Mouse (Mus musculus) MEL-GATA-1-ER (cell line): ENCODE data around the gene Pithd1.

Experiments used
- DNase-seq: peaks from one replicate; pipeline ENCODE4 v3.0.0-alpha.2; 2012; ENCODE audit warnings: low read depth; ENCODE audit errors: extremely low read depth

Pithd1 gene

DNA sequence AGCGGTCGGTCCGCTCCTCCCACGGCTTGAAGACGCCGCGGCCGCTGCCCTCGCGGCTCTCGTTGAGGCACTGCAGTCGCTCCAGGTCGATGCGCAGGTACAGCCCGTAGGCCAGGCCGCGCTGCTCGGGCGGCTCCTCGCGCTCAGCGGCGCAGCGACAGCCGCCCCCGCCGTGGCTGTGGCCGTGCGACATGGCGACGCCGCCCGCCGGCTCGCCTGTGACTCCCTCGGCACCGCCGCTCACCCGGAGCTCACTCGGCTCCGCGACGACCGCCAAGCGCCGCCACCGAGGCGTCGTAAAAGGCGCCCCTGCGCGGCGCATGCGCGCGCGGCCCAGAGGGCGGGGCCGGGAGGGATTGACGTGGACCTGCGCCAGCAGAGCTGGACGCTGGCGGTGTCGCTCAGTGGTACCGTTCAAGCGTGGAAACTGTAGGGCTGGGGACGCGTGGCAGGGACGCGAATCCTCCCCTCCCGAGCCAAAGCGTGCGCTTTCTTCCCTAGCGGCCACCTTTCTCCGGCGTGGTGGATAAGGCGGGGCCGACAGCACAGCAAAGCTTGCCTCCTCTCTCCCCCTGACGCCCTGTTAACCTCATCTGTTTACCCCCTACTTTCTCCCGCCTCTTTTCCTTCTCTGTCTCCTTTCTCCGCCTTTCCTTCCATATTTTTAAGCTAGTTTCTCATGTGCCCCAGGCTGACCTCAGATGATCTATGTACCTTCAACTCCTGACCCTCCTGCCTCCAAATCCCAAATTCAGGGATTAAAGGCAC, at the start of gene Pithd1:
Pithd1 (minus strand) TSS at position 322 of the 768 bp plus-strand sequence.
- DNase-seq: peak; percentile 72

DNA sequence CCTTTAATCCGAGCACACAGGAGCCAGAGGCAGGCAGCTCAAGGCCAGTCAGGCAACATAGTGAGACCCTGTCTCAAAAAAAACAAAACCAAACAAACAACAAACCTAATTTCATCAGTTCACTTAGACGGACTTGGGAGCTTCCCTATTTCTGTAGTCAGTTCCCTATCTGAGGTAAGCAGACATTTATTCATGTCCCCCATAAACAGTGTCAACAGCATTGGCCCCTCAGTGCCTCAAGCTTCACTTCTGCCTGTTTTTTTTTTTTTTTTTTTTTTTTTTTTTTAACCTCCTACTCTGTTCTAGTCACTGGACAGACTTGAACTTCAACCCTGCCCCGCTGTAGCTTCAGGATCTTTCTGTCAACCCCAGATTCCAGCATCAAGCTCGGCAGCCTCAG, 48.0 kb upstream of the Pithd1 start:
- peak; percentile 91 for DNase-seq

DNA sequence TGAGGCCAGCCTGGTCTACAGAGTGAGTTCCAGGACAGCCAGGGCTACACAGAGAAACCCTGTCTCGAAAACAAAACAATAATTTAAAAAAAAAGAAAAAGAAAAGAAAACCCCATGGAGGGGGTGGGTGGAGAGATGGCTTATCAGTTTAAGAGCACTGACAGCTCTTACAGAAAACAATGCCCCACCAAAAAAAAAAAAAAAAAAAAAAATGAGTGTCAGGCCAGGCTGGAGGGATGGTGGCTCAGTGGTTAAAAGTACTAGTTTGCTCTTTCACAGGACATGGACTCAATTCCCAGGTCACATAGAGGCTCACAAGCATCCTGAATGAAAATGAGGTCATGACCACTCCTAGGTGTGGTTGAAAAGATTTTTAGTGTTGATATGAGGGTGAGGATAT, 46.2 kb upstream of the Pithd1 start:
- no peak for DNase-seq

DNA sequence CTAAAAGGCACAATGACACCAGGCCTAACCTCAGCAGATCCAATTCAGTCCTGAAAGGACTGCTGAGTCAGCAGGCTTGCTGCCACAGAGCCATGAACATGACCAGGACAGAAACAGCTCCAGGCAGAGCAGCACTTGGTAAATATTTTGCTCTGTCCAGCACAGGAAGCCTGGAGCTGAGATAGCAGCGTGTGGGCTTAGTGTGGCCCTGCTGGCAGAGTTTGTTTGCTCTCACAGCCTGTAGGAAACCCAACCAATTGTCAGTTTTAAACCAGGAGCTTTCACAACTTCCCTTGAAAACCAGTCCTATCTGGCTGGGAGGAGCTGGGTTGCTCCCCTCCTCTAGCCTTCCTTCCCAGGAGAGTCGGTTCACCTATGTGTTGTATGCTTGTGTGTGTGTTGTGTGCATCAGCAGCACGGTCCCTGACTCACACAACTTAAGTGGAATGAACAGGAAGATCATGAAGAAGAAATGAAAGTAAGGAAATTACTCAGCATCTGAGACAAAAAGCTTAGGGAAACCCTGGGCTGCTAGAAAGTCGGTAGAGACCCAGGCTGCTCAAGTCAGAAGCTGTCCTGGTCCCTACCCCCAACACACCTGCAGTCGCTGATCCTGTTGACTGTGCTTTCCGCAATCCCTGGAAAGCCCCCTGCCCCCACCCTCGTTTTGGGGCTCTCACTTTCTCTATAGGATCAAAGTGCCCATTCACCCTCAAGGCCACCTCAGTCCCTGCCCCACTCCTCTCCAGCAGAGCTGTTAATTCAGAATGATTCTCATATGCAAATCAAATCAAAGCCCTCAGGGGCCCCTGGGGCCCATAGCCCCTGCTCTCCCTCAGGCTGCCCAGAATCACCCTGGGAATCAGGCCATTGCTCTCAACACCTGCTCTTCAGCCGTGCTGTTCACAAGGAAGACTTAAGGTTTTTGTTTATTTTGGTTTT, 44.2 kb upstream of the Pithd1 start:
- DNase-seq: peak; percentile 80

DNA sequence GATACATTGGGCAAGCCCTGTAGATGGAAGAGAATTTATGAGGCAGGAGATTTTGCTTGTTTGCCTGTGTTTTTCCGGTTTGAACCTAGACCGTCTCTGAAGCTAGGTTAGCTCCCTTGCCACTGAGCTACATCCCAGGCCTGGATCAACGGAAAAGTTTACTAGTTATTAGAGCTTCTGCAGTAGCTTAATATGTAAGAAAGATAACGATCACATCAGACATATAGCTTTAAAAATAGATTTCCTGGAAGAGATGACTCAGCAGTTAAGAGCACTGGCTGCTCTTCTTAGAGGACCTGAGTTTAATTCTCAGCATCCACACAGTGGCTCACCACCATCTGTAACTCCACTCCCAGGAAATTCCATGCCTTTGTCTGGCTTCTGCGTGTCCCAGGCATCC, 41.6 kb upstream of the Pithd1 start:
- no peak for DNase-seq

DNA sequence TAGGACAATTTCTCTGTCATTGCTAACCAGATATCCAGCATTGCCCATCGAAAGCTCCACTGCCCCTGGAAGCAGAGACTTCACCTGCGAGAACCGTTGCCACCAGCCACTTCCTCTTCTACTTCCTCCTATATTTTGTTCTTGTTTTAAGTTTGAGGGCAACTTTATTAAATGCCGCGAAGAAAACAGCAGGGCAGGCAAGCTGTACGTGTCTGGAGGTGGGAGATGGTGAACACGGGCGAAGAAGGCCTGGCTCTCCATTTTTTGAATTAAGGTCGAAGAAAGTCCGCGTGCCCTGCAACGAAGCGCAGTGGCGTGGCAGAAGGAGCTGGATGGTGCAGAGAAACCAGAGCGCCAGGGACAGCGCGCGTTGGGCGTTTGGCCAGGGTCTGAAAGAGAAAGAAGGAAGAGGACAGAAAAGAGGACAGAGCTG, 41.1 kb upstream of the Pithd1 start:
- DNase-seq: peak; percentile 57

DNA sequence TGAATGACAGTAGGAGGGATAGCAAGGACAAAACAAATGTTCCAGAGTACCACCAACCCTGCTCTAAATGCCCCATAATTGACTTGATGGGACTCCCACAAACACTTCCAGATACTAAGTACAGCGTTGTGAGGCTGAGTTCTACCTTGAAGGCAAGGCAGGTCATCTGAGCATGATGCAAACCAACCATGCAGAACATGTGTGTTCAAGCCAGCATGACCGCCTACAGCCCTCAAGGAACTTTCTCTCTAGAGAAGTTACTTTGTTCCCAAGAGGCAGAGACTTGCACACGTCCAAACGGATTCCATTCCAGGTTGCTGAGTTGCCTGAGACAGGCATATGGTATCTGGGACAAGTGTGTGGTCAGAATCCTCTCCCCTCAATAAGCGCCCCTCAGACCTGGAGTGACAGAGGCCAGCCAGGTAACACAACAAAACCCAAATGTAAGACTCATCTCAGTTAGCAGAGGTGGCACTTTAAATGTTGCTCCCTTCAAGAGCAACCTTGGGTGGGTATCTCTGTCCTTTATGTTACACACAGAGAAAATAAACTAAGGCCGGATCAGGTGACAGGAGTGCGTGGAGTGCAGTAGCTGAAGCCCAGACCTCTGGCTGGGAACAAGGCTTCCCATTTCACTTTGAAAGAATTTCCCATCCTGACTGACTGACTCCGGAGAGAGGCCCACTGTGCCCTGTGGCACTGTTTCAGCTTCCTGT, 40.5 kb upstream of the Pithd1 start:
- DNase-seq: no peak

DNA sequence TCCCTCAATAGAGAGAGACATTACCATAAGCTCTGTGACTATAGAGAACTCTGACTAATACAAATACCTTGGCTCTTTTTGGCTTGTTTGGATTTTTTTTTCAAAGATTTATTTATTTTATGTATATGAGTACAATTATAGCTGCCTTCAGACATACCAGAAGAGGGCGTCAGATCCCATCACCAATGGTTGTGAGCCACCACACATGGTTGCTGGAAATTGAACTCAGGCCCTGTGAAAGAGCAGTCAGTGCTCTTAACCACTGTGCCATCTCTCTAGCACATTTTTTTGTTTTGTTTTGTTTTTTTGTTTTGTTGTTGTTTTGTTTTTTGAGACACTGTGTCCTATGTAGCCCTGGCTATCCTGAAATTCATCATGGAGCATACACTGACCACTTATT, 38.3 kb upstream of the Pithd1 start:
- no peak for DNase-seq

DNA sequence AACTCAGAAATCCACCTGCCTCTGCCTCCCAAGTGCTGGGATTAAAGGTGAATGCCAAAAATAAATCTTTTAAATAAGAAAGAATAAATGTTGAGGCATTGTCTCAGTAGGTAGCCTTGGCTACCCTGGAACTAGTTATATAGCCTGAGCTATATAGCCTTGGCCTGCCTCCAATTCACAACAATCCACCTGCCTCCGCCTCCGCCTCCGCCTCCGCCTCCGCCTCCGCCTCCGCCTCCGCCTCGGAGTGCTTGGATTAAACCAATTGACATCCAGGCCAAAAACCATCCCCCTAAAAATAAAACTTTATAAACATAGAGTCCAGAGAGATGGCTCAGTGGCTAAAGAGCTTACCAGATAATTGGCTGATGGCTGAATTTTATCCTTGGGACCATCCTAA, 35.9 kb upstream of the Pithd1 start:
- no peak for DNase-seq

DNA sequence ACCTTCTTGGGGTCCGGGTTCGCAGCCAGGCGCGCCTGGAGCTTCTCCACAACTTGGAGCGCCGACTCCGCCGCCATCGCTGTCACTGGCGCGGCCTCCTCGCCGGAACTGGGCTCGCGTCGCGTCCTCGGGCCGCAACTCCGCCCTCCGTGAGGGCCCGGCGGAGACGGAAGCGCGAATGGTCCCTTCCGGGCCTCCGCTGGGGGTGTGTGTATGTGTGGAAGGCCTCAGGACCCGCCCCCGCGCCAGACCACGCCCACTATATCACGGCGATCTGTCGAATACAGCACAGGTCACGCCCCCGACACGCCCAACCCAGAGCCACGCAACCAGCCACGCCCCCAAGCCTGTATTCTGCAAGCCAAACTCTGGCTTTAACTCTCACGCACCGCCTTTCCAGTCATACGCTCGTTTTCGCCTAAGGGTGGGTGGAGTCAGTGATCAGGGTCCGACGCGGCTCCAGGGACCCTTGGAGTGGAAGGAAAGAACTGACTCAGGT, 34.5 kb upstream of the Pithd1 start, which contains the start of gene Eloa:
Eloa (minus strand) TSS at position 215 of the 499 bp plus-strand sequence.
- DNase-seq: peak; percentile 95

DNA sequence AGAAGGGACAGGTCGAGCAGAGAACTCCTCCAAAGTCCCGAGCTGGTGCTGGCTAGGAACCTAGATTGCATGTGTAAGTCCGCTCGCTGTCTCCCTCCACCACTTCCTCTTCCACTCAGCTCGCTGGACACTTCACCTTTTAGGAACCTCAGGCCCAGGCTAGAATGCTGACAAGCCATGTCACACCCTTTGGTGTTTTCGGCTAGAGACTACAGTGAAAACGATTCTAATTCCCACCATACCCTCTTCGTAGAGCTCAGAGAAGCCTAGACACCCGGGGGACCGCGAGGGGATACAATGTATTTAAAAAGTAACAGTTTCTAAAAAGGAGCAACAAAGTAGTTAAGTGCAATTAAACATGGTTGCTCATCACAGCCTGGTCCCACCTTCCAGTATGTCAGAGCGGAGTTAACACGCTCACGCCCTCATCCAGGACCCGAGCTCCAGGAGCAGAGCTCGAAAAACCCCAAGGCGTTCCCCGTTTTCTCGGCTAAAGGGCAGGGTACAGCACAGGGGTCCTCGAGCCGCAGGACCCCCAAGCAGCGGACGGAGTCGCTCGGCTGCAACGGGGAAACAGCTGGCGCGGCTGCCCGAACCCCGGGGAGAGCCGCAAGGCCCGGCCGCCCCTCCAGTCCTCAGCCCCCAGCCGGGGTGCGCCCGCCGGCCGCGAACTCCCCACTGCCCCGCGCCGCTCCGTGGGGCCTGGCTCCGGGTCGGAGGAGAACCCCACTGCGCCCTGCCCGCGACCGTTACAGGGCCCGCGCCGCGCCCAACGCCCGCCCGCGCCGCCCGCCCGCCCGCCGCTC, 33.9 kb upstream of the Pithd1 start:
- DNase-seq: peak; percentile 74

DNA sequence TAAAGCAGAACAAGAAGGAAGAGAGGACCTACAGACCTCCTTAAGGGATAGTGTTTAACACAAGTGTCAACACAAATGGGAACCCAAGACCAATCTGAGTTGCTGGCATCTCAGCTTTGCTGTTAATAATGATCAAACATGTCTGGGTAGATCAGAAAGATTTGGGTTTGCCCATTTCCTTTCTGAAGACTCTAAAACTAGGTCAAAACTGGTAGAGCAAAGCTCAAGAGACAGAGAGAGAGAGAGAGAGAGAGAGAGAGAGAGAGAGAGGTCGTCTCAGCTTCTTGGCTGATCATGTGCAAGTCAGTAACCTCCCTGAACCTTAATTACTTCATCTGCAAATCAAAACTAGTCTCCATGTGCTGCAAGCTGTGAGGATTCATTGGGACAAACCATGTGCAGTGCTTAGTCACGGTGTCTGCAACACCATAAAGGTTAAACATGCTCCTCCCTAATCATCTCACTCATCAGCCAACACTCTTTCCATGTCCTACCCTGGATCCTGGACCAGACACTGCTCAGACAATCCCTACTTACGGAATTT, 29.1 kb upstream of the Pithd1 start:
- no peak for DNase-seq

DNA sequence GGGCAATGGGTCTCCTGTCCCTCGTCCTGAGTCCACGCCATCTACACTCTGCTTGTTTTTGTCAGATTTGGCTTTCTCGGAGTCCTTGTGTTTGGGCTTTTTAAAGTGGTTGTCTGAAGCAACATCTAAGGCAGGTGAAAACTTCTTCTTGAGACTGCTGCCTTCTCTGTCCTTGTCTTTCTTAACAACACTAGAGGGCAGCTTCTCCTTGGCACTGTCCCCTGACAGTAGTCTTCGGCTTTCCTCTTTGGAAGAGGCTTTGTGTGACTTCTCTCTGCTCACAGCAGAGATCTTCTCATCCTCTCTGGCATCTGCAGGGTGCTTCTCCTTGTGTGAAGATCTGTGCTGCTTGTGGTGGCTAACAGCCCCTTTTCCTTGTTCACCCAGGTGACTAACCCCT, 23.5 kb upstream of the Pithd1 start:
- DNase-seq: no peak

DNA sequence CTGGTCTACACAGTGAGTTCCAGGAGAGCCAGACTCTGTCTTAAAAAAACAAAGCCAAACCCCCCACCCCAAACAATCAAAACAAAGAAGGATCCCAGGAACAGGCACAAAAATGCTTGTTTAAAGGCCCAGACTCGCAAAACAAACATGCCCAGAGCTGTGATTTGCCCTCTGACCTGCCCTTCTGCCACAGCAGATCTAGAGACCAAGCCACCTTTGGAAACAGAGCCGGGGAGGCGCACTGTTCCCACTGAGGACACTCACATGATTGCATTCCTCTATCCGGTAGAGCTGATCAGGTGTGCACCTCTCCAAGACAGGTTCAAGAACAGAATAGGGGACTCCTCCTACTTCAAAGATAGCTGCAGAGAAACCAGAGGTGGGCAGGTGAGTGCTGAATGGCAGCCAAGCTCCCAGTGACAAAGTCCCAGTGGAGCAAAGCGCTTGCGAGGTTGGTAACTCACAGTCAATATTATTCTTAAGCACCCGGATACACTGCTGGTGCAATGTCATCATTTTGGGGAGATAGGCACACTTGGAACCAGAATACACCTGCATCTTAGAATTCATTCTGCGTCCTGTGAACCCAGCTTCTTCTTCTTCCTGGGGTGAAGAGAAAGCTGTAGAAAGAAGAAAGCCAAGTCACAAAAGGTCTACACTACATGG, 21.9 kb upstream of the Pithd1 start:
- no peak for DNase-seq

DNA sequence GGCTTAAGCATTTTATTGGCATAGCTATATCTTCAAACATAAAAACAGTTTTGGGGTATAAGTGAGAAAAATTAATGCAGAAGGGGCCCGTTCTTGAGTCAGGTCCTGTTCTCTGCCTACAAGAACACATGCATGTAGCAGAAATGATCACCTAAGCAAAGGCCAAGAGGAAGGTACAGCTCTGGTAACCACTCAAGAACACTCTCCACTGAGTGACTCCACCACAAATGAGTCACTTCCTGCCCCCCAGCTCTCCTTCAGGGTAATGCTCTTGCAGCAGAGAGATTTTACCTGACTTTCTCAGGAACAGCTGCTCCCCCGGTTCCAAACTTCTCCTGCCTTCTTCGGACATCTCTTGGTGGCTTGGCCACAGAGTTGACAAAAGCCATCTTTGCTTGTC, 19.8 kb upstream of the Pithd1 start:
- DNase-seq: no peak

DNA sequence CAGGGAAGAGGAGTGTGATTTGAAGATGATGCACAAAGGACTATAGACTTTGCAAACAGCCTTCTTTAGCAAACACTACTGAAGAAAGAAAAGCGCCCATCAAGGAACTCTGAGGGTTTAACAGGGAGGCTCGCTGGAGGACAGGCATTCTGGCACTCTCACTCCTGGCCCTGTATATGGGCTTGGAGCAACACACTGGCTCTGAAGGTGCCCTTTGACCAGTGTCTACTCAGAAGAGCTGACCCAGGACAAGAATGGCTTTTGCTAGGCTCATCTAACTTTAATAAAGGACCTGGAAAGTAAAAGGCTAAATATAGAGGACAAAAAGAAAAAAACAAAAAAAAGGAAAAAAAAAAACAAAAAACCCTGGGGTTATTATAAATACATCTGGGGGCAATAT, 17.9 kb upstream of the Pithd1 start:
- DNase-seq: no peak

DNA sequence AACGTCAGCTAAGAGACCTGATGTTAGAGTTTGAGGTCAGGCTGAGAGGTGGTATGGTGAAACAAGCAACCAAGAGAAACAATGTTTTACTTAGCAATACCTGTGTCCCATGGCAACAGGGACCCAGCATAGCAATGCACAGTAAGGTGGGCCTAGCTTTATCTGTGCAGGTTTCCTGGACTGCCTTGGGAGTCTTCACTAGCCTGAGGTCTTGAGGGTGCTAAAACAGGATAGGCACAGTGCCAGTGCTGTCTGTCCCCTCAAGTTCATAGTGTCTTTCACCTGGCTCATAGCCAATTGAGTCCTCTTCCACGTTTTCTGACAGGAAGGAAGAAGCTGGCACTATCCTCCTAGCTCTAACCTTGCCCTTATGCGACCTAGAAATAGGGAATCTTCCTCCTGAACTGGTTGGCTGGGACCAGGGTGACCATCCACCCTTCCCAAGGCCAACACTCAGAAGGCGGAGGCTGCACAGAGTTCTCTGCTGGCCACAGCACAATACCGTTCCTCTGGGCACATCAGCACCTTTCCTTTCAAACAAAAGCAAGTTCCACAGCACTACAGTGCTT, 17.1 kb upstream of the Pithd1 start:
- no peak for DNase-seq

DNA sequence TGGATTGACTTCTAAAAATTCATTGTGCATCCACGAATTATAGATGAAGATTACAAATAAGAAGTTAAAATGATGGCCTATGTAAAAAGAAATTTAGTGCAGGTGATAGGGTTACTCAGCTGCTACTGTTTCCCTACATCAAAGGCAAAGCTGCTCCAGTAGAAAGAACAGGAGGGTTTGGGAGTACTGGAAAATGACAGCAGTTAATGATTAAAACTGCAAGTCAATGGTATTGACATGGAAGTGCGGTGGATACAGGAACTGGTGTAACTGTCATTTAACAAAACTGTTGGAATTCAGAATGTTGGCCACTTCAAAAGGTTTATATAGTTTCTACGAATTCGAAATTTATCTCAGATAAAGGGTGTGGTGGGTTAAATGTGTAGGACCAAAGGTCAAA, 8.1 kb upstream of the Pithd1 start:
- no peak for DNase-seq

DNA sequence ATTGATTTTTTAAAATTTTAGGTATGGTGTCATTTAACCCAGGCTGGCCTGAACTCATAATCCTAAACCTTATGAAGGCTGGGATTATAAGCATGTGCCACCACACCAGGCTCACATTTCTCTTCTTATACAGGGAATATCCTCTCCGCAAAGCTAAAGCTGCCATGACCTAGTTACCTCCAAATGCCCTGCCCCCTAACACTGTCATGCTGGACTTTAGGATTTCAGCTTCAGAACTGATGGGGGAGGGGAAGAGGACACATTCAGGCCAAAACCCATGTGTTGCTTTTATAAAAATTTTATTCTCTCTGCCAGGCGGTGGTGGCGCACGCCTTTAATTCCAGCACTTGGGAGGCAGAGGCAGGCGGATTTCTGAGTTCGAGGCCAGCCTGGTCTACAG, 6.9 kb upstream of the Pithd1 start:
- no peak for DNase-seq

DNA sequence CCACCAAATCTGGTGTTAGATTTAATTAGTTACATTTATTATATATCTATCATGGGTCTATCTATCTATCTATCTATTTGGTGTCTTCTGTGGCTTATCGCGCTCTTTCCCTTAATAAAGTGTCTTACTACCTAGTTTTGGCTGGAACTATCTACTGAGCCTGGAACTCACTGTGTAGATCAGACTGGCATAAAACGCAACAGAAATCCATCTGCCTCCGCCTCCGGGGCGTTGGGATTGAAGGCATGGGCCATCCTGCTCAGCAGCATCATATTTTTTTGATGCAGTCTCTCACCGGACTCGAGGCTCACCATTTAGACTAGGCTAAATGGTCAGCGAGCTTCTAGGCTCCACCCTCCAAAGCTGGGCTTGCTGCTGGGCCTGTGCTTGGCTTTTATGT, 650 bp upstream of the Pithd1 start:
- no peak for DNase-seq
